Mouse (Mus musculus) adrenal gland, adult 18-20 months (tissue): ENCODE measurements around the gene D630003M21Rik. TPM values are rescaled to one million over a fixed set of nuclear protein-coding genes. Genes with fewer than 3 reads are reported as not detected.

Experiments
- DNase-seq, 2 experiments: peaks; one replicate each; pipeline ENCODE4 v3.0.0; 2021 to 2022; ENCODE audit warnings: low spot score in 2 of 2
- total RNA-seq, 2 experiments: library from RNA; stranded (reverse); gene quantifications; 1 replicate in 1 of 2; 2 replicates in 1 of 2; pipeline ENCODE4 v1.2.3; 2021

The D630003M21Rik gene
- total RNA-seq, 2 experiments from 2014 or later = 1.6 to 1.7 TPM

- DNase-seq = no peak
These were observed 60.2 kb downstream of the D630003M21Rik start for GRCm38 (mm10) chr2:158168741-158169211.

GRCm38 (mm10) chr2:158167496-158168205, 61.4 kb downstream of the D630003M21Rik start:
- DNase-seq = no peak

- no peak for DNase-seq
These were observed 62.4 kb downstream of the D630003M21Rik start for GRCm38 (mm10) chr2:158166628-158167027.

- no peak for DNase-seq
These were observed 63.2 kb downstream of the D630003M21Rik start for GRCm38 (mm10) chr2:158165776-158166175.

- no peak for DNase-seq
These were observed 66.0 kb downstream of the D630003M21Rik start for GRCm38 (mm10) chr2:158163034-158163433.

GRCm38 (mm10) chr2:158161761-158162160, 67.3 kb downstream of the D630003M21Rik start:
- DNase-seq = no peak

- DNase-seq = no peak
These were observed 69.4 kb downstream of the D630003M21Rik start for GRCm38 (mm10) chr2:158159376-158160235.

GRCm38 (mm10) chr2:158157654-158158053, 71.4 kb downstream of the D630003M21Rik start:
- no peak for DNase-seq

- DNase-seq = no peak
These were observed 72.5 kb downstream of the D630003M21Rik start for GRCm38 (mm10) chr2:158156487-158156886.

- no peak for DNase-seq
These were observed 73.4 kb downstream of the D630003M21Rik start for GRCm38 (mm10) chr2:158155615-158156014.

- no peak for DNase-seq
These were observed 73.9 kb downstream of the D630003M21Rik start for GRCm38 (mm10) chr2:158155101-158155500.

- DNase-seq = no peak
These were observed 74.4 kb downstream of the D630003M21Rik start for GRCm38 (mm10) chr2:158154641-158155040.

GRCm38 (mm10) chr2:158153728-158154343, 75.2 kb downstream of the D630003M21Rik start:
- no peak for DNase-seq

GRCm38 (mm10) chr2:158152685-158153309, 76.2 kb downstream of the D630003M21Rik start:
- DNase-seq = no peak

- no peak for DNase-seq
These were observed 77.9 kb downstream of the D630003M21Rik start for GRCm38 (mm10) chr2:158151077-158151476.

GRCm38 (mm10) chr2:158146971-158147370, 82.1 kb downstream of the D630003M21Rik start:
- DNase-seq = no peak

GRCm38 (mm10) chr2:158146223-158146622, 82.8 kb downstream of the D630003M21Rik start, which contains the start of gene Tgm2:
Tgm2 (minus strand) TSS chr2:158146436.
- peak; percentile 94 to 97 for DNase-seq

GRCm38 (mm10) chr2:158145528-158146065, 83.4 kb downstream of the D630003M21Rik start:
- no peak for DNase-seq

GRCm38 (mm10) chr2:158144750-158145527, 84.1 kb downstream of the D630003M21Rik start:
- DNase-seq = no peak

GRCm38 (mm10) chr2:158144263-158144662, 84.8 kb downstream of the D630003M21Rik start:
- DNase-seq = no peak
